Mouse (Mus musculus): ENCODE measurements around the gene Fcgr2b. TPM values are rescaled to one million over a fixed set of nuclear protein-coding genes. Genes with fewer than 3 reads are reported as not detected.
"Not testable (repeated sequence)": the region's sequence is repeated elsewhere in the genome, so short reads cannot be mapped to it uniquely, and the experiment has no call there.

Gene Fcgr2b
- total RNA-seq, 2 experiments from 2014 or later: 6.2 to 6.9 TPM

- no peak for DNase-seq
Measured at GRCm38 (mm10) chr1:170975751-170976161, 591 bp downstream of the Fcgr2b start.

- not testable (repeated sequence) for DNase-seq
Measured at GRCm38 (mm10) chr1:170975350-170975749, 997 bp downstream of the Fcgr2b start.

DNA sequence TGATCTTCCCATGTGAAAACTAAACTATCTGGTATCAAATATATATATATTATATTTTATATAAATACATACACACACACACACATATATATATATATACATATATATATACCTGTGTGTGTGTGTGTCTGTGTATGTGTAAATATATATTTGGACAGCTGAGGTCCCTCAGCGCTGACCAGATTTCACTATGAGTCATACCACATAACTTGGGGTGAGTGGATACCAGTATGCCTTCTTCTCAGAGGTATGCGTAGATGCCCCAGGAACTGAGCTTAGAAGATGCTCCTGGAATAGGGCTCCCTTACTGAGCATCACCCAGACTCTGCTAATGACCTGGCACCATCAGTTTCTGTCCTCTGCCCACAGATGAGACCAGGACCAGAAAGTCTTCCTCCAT, 1.6 kb downstream of the Fcgr2b start:
- no peak for DNase-seq

DNA sequence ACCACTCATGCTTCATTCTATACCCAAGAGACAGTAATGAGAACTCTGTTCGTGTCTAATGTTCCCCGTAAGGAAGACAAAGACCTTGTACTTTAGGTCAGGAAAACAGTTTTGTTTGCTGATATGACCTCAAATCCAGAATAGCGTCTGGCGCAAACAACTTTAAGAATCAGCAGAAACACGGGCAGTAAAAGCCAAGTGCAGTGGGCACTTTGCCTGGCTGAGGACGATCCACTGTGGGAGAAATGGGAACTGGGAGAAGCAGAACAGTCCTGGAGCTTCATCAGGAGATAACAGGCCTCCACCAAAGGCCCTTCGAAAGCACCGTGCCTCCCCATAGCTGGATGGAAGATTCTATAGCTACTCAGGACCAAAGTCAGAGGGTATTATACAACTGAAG, 2.2 kb downstream of the Fcgr2b start:
- no peak for DNase-seq

- DNase-seq: no peak
Measured at GRCm38 (mm10) chr1:170972936-170973335, 3.4 kb downstream of the Fcgr2b start.

- no peak for DNase-seq
Measured at GRCm38 (mm10) chr1:170972494-170972893, 3.9 kb downstream of the Fcgr2b start.

- no peak for DNase-seq
Measured at GRCm38 (mm10) chr1:170968576-170968975, 7.8 kb downstream of the Fcgr2b start.

GRCm38 (mm10) chr1:170967581-170967980, 8.8 kb downstream of the Fcgr2b start:
- no peak for DNase-seq

DNA sequence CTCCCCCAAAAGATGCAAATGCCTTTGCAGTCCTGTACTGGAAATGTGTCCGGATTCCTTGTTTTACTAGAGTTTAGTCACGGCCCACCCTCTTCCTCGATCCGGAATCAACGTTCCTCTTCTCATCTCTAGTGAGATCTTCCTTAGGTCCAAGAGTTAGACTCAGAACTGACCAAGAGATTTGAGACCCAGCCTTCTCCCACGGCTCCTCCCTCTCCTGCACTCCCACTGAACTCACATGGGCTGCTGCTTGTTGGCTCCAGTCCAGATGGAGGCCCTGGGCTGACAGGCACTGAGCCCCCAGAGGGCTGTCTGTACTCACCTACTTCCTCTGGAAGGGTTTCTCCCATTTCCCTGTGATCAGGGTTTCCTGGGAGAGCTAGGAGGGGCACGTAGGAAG, 13.3 kb downstream of the Fcgr2b start:
- no peak for DNase-seq

DNA sequence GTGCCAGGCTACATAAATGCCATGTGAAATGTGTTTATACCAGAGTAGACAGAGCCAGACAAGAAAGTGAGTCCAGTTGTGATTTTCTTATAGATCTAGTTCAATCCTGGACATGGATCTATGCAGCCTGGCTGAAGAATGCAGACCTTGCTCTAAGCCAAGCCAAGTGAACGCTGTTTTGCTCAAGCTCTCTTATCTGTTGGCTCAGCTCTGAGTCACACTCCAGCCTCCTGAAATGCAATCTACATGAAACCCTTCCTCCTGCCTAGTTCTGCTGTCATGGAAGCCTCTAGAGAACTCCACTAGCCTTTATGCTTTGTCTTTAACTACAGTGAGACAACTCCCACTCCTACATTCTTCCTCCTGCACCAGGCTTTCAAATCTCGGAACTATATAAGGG, 14.0 kb downstream of the Fcgr2b start:
- DNase-seq: no peak

DNA sequence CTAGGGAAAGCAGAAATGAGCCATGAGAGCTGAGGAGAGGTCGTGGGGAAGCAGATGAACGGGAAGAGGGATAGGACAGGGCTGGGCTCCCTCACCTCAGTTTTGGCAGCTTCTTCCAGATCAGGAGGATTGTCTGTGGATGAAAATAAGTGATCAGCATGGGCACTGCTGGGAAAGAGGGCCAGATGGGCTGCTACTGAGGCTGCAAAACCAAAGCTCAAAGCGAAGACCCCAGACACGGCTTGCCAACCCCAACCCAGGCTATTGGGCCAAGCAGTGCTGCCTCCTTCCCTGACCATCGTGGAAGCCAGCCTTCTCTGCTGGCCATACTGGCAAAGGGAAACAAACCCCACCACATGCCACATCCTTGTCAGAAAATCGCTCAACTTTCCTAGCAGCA, 15.2 kb downstream of the Fcgr2b start:
- no peak for DNase-seq

GRCm38 (mm10) chr1:170959791-170960190, 16.6 kb downstream of the Fcgr2b start:
- no peak for DNase-seq

DNA sequence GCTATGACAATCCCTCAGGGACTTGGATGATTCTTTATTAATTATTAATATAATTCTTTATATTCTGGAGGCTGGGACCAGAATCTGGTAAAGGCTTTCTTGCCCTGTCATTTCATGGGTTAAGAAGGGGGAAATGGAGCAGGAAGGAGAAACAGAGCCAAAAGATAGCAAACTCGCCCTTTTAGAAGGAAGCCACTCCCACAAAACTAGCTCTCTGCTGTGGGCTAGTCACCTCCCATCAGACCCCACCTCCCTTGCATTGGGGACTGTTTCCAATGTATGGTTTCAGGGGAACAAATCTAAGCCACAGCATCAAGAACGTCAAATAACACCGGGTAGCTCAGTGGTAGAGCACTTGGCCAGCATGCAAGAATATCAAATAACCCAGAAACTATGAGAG, 18.1 kb downstream of the Fcgr2b start:
- no peak for DNase-seq

GRCm38 (mm10) chr1:170953192-170953591, 23.2 kb downstream of the Fcgr2b start:
- DNase-seq: no peak

DNA sequence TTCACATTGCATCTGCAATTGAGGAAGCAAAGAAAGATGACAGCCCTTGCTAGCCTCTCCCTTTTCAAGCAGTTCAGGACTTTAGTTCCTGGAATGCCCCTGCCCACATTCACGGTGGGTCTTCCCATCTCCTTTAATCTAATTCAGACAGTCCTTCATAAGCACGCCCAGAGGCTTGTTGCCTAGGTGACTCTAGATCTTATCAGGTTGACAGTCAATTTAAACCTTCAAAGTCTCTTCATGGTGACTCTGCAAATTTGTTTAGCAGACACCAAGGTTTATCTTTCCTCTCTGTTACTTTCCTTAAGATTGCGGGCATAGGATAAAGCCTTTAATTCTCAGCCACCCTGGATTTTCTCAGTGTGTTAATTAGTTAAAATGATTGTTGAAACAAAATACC, 25.6 kb downstream of the Fcgr2b start:
- no peak for DNase-seq

DNA sequence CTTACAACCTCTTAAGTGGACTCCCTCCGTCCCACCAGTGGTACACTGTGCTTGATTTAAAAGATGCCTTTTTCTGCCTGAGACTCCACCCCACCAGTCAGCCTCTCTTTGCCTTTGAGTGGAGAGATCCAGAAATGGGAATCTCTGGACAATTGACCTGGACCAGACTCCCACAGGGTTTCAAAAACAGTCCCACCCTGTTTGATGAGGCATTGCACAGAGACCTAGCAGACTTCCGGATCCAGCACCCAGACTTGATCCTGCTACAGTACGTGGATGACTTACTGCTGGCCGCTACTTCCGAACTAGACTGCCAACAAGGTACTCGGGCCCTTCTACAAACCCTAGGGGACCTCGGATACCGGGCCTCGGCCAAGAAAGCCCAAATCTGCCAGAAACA, 31.4 kb downstream of the Fcgr2b start:
- DNase-seq: not testable (repeated sequence)

- not testable (repeated sequence) for DNase-seq
Measured at GRCm38 (mm10) chr1:170944151-170944550, 32.2 kb downstream of the Fcgr2b start.

DNA sequence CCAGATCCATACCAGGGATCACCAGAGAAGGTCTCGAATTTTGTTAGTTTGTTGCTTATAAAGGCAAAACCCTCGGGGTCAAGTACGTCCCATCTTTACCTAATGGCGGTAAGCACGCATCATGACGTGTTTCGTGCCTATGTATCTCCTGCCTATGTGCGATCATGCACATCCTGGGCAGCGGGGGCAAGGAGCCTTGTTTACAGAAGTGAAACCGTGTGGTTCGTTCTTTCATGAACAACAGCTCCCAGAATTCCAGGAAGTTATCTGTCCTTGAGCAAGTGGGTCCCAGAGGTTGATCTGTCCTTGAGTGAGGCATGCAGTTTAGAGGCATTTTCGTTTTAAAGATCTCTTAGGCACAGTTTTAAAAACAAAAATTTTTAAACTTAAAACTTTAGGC, 37.1 kb downstream of the Fcgr2b start:
- DNase-seq: no peak

GRCm38 (mm10) chr1:170934383-170934782, 42.0 kb downstream of the Fcgr2b start:
- no peak for DNase-seq

DNA sequence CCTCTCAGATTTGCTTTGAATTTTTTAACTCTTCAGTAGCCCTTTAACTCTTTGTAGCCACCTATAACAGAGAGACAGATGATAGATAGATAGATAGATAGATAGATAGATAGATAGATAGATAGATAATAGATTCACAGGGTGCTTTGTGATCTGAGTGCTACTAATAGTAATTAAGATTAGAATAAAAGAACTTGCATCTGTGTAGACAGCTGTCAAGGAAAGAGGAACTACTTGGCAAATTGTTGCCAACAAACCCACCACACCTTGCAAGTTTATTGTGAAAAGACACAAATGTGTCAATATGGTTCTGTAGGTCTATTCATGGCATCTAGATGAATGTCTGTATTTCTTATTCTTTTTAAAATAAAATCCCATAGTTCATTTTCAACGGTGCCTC, 42.4 kb downstream of the Fcgr2b start:
- no peak for DNase-seq

GRCm38 (mm10) chr1:170933386-170933920, 42.9 kb downstream of the Fcgr2b start:
- no peak for DNase-seq

- no peak for DNase-seq
Measured at GRCm38 (mm10) chr1:170932043-170932442, 44.3 kb downstream of the Fcgr2b start.

- DNase-seq: no peak
Measured at GRCm38 (mm10) chr1:170929245-170929644, 47.1 kb downstream of the Fcgr2b start.

DNA sequence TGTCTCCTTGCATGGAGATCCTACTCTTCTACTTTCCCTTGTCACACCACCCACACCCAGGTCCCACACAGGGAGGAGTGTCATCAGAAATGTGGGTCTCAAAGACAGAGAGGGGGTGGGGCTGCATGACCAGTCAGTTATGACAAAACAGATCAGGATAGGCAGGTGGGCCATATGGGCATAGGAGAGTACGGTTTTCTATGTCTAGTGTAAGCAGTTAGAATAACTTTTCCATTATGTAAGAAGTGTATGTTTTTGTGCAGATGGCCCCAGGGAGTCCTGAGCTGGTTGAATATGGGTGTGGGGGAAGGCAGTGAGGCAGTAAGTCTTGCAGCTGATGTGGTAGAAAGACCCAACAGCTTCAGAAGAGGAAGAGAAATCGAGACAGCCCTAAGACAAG, 47.9 kb downstream of the Fcgr2b start:
- no peak for DNase-seq

DNA sequence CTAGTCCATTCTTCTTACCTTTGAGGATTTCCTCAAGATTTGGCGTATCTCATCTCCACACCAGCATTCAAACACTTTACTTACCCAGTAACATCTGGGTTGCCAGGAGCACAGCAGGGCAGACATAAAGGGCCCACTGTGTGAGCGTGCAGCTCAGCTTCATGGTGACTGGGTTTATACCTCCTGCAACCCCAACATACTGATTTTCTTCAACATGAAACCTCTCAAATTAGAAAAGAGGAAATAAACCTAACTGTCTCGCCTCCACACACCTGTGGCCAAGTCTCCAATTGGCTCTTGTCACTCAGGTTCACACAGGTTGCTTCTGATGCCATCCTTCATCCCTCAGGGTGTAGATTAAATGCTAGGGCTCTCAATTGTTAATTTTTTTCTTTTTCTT, 49.0 kb downstream of the Fcgr2b start, which contains the start of gene Fcrla:
Gene Fcrla, minus strand, starts transcription at position 206 of the 400 bp plus-strand sequence.
- no peak for DNase-seq

All from gastrocnemius, postnatal 10 days (tissue).